ENCODE assay signal across 22 mouse cellular contexts in the genomic region with DNA sequence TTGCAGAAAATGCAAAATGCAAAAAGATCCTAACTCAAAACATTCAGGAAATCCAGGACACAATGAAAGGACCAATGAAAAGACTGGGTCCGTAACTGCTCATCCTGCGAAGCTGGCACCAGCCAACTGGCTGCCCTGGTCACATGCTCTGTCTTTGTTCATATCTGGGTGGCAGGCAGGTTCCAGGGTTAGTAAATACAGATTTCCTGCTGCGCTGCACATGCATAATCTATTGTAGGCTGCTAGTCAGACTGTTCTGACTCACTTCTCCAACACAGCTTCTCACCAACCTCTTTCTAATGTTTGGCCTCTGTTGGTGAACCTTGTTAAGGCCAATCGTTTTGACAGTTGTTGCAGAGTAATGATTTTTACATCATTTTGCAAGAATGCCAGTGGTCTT.
A peak's percentile ranks its signal among the peaks of the same experiment; 100 is the strongest.
DNase-seq lines count a peak whose midpoint lies in the region; ATAC-seq and TF ChIP-seq lines count a peak whose summit lies in the region.
"Had no signal": no experiment of that assay in that cellular context is flagged by ENCODE, and none has a peak within 500 bp of the region (broad histone marks: within the 10 kb centered on the region; RNA-seq: fewer than 3 reads in every experiment).

No protein-coding gene starts in this region.

- H3K4me2 ChIP-seq in heart, embryonic 15.5 days, result no peak overlapping the region
- H3K4me2 ChIP-seq: embryonic facial prominence, embryonic 15.5 days; hindbrain, embryonic 12.5 days had no signal

- H3K36me3 ChIP-seq in heart, embryonic 15.5 days, result no peaks in the 10 kb centered on the region
- H3K36me3 ChIP-seq in testis, adult 2 months (ENCODE audit: control insufficient read depth, insufficient read depth, low read length), result no peaks in the 10 kb centered on the region
- H3K36me3 ChIP-seq: embryonic facial prominence, embryonic 15.5 days; forebrain, embryonic 10.5 days; hindbrain, embryonic 12.5 days had no signal

- no peaks in the 10 kb centered on the region for H3K9me3 ChIP-seq in heart, embryonic 15.5 days (replicated peaks)
- H3K9me3 ChIP-seq: embryonic facial prominence, embryonic 15.5 days; forebrain, embryonic 10.5 days; hindbrain, embryonic 12.5 days had no signal

- DNase-seq in heart, adult 11 months, result peak; percentile 90
- DNase-seq in heart, postnatal 25 days (ENCODE audit: low spot score), result no peak
- DNase-seq in heart, postnatal 10 days, result no peak
- DNase-seq in testis, postnatal 10 days (ENCODE audit: low spot score), result no peak
- no peak for DNase-seq in natural killer cell, adult 2 months (ENCODE audit: low spot score in 2 of 2)
- DNase-seq: adrenal gland, adult 2 months; cerebellum, adult 11 months; cerebellum, adult 8-10 months; cerebellum, postnatal 14 days; embryo, embryonic 11 days; gastrocnemius, adult 2 months; gastrocnemius, postnatal 25 days had no signal

- 70% methylated on average over 4 of the region's 4 CpGs for WGBS in heart, embryonic 15.5 days

- H3K27ac ChIP-seq in heart, embryonic 15.5 days, result no peak overlapping the region
- peak overlapping the region; percentile 54 for H3K27ac ChIP-seq in testis, adult 2 months (ENCODE audit: control insufficient read depth, insufficient read depth, low read depth, low read length)
- H3K27ac ChIP-seq: embryonic facial prominence, embryonic 15.5 days; forebrain, embryonic 10.5 days; gastrocnemius, adult 2 months; hindbrain, embryonic 12.5 days had no signal

- ATAC-seq in heart, embryonic 15.5 days (replicated peaks; ENCODE audit: insufficient number of reproducible peaks, insufficient read depth, low FRiP score, low read depth), result peak; percentile 50; the same call in 1 of the 2 replicates
- ATAC-seq: forebrain, embryonic 14.5 days; hindbrain, embryonic 16.5 days; inflammation-experienced regulatory T-cells, adult 6 months; intestine, postnatal 0 days had no signal

- no peak overlapping the region for H3K9ac ChIP-seq in heart, embryonic 15.5 days
- H3K9ac ChIP-seq: embryonic facial prominence, embryonic 15.5 days; hindbrain, embryonic 12.5 days had no signal

- H3K27me3 ChIP-seq in heart, embryonic 15.5 days, result no peaks in the 10 kb centered on the region
- no peaks in the 10 kb centered on the region for H3K27me3 ChIP-seq in testis, adult 2 months (ENCODE audit: control insufficient read depth, insufficient read depth, low read length)
- H3K27me3 ChIP-seq: embryonic facial prominence, embryonic 15.5 days; hindbrain, embryonic 12.5 days had no signal

- intact Hi-C loops in heart, postnatal 25 days (cut with DNase I), result loop anchor here (5.0 kb wide), 1 partner anchor 155 kb away; no protein-coding TSS in a partner anchor
- intact Hi-C loops in heart, postnatal 10 days (cut with DNase I), result no loop called here

- no peaks in the 10 kb centered on the region for H3K4me1 ChIP-seq in heart, embryonic 15.5 days (replicated peaks)
- H3K4me1 ChIP-seq in testis, adult 2 months (ENCODE audit: control insufficient read depth, insufficient read depth, low read length), result no peaks in the 10 kb centered on the region
- H3K4me1 ChIP-seq: embryonic facial prominence, embryonic 15.5 days; forebrain, embryonic 10.5 days; hindbrain, embryonic 12.5 days had no signal

- no peak overlapping the region for H3K4me3 ChIP-seq in heart, embryonic 15.5 days
- no peak overlapping the region for H3K4me3 ChIP-seq in testis, adult 2 months (ENCODE audit: control insufficient read depth, low read depth, low read length)
- H3K4me3 ChIP-seq: embryonic facial prominence, embryonic 15.5 days; erythroblast, embryonic 14.5 days; forebrain, embryonic 10.5 days; gastrocnemius, adult 2 months; hindbrain, embryonic 12.5 days had no signal

- TF ChIP-seq CTCF in testis, adult 2 months (IDR thresholded peaks at IDR 0.05; ENCODE audit: control insufficient read depth, insufficient read depth, insufficient replicate concordance, low read depth, low read length), result no peak

- no peak for TF ChIP-seq POLR2A in testis, adult 2 months (IDR thresholded peaks at IDR 0.05; ENCODE audit: control insufficient read depth, low read depth, low read length)
